Mouse (Mus musculus) cerebellum, adult 9-11 months (tissue): Measurements from ENCODE around the gene Ccna2.
"Not testable (repeated sequence)": the region's sequence is repeated elsewhere in the genome, so short reads cannot be mapped to it uniquely, and the experiment has no call there.

Experiments
- DNase-seq: peaks from one replicate; pipeline ENCODE4 v3.0.0; 2022

Ccna2 gene

GRCm38 (mm10) chr3:36571827-36572378 is at the start of gene Ccna2:
TSS of gene Ccna2 (minus strand) at chr3:36572150.
- peak; percentile 99 for DNase-seq

GRCm38 (mm10) chr3:36618181-36618580 is 46.2 kb upstream of the Ccna2 start:
- DNase-seq = no peak

- DNase-seq = peak; percentile 52
Observed at GRCm38 (mm10) chr3:36613908-36614255, 41.9 kb upstream of the Ccna2 start.

GRCm38 (mm10) chr3:36613202-36613907 is 41.4 kb upstream of the Ccna2 start, which contains the start of gene Bbs7:
TSS of gene Bbs7 (minus strand) at chr3:36613477.
- peak; percentile 93 for DNase-seq

GRCm38 (mm10) chr3:36612687-36613086 is 40.7 kb upstream of the Ccna2 start:
- no peak for DNase-seq

GRCm38 (mm10) chr3:36605894-36606783 is 34.2 kb upstream of the Ccna2 start:
- no peak for DNase-seq

GRCm38 (mm10) chr3:36599773-36600172 is 27.8 kb upstream of the Ccna2 start:
- not testable (repeated sequence) for DNase-seq

- DNase-seq = no peak
Observed at GRCm38 (mm10) chr3:36598811-36599210, 26.9 kb upstream of the Ccna2 start.

GRCm38 (mm10) chr3:36571361-36571826 is 556 bp downstream of the Ccna2 start:
- no peak for DNase-seq

- no peak for DNase-seq
Observed at GRCm38 (mm10) chr3:36569836-36570235, 2.1 kb downstream of the Ccna2 start.

- DNase-seq = no peak
Observed at GRCm38 (mm10) chr3:36563666-36564065, 8.3 kb downstream of the Ccna2 start.

- no peak for DNase-seq
Observed at GRCm38 (mm10) chr3:36559606-36560005, 12.3 kb downstream of the Ccna2 start.

GRCm38 (mm10) chr3:36557601-36558000 is 14.3 kb downstream of the Ccna2 start:
- DNase-seq = no peak

GRCm38 (mm10) chr3:36552406-36553047 is 19.4 kb downstream of the Ccna2 start, which contains the start of gene Exosc9:
TSS of gene Exosc9 (plus strand) at chr3:36552606.
- DNase-seq = peak; percentile 94

GRCm38 (mm10) chr3:36551851-36552384 is 20.0 kb downstream of the Ccna2 start:
- no peak for DNase-seq

GRCm38 (mm10) chr3:36551343-36551742 is 20.6 kb downstream of the Ccna2 start:
- DNase-seq = peak; percentile 41

- no peak for DNase-seq
Observed at GRCm38 (mm10) chr3:36544961-36545360, 27.0 kb downstream of the Ccna2 start.

GRCm38 (mm10) chr3:36541399-36541798 is 30.6 kb downstream of the Ccna2 start:
- no peak for DNase-seq

GRCm38 (mm10) chr3:36540756-36541155 is 31.2 kb downstream of the Ccna2 start:
- no peak for DNase-seq

GRCm38 (mm10) chr3:36537701-36538470 is 34.1 kb downstream of the Ccna2 start:
- DNase-seq = no peak

- no peak for DNase-seq
Observed at GRCm38 (mm10) chr3:36536041-36536440, 35.9 kb downstream of the Ccna2 start.

- no peak for DNase-seq
Observed at GRCm38 (mm10) chr3:36533201-36533672, 38.7 kb downstream of the Ccna2 start.
